Mouse (Mus musculus) heart, postnatal 10 days (tissue): ENCODE data around the gene Cept1. TPM values are rescaled to one million over a fixed set of nuclear protein-coding genes. Genes with fewer than 3 reads are reported as not detected.

Experiments
- DNase-seq, 2 experiments: peaks; one replicate each; pipeline ENCODE4 v3.0.0; 2021
- intact Hi-C: fragments of 180-260 bp; cut with DNase I; formaldehyde crosslinking; loops from one replicate; pipeline ENCODE4 v1.15.1; 2025
- total RNA-seq, 2 experiments: library from RNA; stranded (reverse); gene quantifications; 2 replicates each; pipeline ENCODE4 v1.2.3; 2021

Cept1 gene
- total RNA-seq, 2 experiments from 2014 or later, result 20.4 to 21.9 TPM

DNA sequence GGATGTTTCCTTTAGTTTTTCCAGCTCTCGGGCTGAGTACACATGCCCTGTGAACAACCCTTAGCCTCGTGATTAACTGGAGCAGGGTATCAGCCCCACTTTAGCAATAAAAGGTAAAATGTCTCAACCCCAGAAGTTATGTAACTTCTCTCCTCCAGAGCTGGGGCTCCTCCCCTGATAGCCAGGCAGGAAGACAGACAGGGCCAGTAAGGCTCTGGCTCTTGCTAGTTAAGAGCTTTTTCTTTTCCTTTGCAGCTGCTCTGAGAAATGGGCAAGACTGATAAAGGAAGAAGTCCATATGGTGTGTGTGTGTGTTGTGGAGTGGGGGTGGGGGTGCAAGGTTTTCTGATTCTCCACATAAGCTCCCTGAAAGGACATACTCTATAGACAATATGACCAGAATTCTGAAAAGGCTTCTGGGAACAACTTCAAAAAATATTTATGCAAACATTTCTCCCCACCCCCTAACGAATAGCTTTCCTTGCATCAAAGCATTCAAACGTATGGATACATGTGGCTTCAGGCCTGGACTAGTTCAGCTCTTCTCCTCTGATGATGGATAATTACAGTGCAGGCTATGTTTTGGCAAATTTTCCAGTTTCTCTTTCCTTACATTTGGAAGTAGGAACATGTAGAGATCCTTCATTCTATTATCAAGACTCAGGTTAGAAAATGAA is 51.4 kb downstream of the Cept1 start:
- no peak for DNase-seq
- intact Hi-C loops, result no loop called here

DNA sequence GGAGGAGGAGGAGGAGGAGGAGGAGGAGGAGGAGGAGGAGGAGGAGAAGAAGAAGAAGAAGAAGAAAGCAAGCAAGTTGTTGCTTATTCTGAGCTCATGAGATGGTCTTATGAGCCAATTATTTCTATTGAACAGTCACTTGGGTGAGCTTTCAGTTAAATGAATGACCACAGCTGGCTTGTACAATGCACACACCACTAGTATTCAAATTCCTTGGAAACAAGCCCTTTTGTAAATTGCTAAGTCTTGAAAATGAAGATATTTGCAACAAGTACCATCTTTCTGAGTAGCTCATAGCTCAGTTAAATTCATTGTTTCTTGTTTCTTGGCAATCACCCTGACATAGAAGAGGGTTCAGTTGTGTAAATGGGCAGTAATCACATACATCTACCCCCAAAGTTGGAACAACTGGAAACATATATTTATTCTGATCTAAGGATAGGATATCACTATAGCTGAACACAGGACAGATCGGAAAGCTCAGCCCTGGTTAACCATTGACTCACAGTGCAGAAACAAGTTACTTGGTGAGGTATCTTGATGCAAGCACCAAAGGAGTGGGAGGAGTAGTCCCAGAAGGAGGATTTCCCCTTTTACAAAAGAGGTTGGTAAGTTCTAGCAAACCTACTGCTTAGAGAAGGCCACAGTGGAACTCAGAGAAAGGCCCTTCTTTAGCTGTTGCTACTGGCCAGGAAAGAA is 52.1 kb downstream of the Cept1 start:
- DNase-seq, result no peak
- intact Hi-C loops, result no loop called here

DNA sequence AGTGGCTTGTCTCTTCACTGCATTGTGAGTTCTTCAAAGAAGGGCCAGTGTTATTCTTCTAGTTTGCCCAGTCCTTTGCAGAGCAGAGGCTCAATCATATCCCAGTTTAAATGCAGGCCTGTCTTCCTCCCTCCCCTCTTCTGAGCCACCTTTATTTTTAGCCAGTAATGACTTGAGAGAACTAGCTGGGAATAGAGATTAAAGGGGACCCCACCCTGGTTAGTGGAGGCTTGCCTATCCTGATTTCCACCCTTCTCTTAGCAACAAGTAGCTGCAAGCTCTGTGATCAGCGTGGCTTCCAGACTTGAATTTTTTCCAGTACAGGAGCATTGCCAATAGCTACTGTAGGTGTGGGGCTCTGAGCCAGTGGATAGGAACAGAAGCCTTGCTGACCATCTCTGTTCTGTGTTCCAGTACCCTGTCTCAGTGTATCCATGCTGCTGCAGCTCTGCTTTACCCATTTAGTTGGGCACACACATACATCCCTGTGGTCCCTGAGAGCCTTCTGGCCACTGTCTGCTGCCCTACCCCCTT is 53.1 kb downstream of the Cept1 start:
- peak; percentile 47 to 70 for DNase-seq
- intact Hi-C loops, result no loop called here

DNA sequence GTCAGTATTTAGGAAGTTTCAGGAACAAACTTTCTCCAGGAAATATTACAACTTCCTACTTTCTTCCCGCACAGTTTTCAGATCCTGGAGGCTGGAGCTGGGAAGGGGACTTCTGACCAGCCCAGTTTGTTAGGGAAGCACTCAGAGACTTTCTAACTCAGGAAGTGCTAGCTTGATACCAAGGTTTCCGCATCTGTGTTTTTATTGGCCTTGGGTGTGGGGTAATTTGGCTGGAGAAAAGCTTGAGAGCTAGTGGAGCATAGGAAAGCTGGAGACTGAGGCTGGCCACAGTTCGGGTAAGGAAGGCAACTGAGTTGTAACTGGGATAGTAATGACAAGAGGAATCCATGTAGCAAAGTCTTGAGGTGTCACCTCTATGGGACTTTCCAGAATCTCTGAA is 53.7 kb downstream of the Cept1 start:
- intact Hi-C loops, result no loop called here
- DNase-seq, result peak in 1 of 2 experiments; percentile 24

DNA sequence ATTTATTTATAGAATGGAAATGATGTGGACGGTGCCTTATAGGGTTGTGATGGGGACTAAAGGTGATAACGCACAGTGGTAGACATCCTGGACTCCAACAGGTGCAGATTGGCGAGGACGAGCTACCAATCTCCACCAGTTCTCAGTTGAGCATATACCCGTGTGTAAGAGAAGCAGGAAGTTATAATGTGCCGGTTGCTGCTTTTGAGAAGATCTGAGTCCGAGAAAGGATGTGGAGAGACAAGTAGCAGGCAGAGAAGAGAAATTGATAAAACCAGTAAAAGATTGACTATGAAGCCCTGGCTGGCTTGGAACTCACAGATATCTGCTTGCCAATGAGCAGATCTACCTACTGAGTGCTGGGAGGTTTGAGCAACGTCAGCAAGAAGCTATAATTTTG is 54.4 kb downstream of the Cept1 start:
- no peak for DNase-seq
- intact Hi-C loops, result no loop called here

DNA sequence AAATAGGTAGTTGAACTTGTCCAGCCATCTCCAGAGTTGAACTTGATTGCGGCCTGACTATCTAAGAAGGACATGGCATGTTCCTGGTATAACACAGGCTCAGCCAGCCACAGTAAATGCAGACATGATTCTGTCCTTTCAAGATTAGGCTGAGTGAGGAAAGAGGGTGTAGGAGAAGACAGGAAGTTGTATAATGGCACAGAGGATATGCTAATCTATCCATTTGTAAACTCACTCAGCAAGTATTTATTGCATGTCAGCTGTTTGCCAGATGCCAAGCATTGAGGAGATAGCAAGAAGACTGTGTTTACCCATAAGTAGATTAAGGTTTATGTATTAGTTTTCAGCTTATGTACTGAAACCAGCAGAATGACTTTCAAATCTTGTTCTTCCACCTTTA is 54.9 kb downstream of the Cept1 start:
- intact Hi-C loops, result no loop called here
- no peak for DNase-seq

DNA sequence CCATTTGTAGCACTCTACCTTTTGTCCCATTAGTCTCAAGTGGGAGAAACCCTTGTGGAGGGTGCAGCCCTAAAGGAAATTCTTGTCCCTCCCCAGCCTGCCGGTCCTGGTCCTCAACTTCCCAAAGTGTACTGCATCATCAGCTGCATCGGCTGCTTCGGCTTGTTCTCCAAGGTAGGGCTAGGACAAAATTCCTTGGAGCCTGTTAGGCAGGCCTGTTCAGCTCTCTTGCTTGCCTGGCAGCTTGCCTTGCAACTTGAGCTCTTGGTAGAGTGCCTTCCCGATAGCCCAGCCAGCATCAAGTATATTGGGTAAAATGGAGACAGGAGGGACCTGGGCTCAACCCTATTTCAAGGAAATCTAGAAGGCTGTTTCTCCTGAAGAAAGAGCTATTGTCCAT is 57.4 kb downstream of the Cept1 start:
- intact Hi-C loops, result no loop called here
- no peak for DNase-seq

DNA sequence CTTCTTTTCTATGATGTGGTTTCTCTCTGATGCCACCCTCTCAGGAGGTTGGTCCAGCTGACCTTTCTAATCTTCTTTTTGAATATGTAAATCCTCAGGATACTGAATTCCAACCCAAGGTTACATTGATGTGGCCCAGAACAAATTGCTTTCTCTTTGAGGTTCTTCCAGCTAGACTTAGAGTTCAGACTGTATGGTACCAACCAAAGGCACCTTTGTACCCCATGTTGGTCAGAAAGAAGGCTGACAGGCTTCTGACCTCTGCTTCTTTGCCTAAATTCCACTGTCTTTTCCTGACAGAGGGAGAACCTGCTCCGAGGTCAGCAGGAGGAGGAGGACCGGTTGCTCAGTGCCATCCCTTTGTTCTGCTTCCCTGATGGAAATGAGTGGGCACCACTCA is 60.1 kb downstream of the Cept1 start:
- intact Hi-C loops, result loop anchor here (10.0 kb wide), 1 partner anchor 237 kb away; no protein-coding TSS in a partner anchor
- no peak for DNase-seq

DNA sequence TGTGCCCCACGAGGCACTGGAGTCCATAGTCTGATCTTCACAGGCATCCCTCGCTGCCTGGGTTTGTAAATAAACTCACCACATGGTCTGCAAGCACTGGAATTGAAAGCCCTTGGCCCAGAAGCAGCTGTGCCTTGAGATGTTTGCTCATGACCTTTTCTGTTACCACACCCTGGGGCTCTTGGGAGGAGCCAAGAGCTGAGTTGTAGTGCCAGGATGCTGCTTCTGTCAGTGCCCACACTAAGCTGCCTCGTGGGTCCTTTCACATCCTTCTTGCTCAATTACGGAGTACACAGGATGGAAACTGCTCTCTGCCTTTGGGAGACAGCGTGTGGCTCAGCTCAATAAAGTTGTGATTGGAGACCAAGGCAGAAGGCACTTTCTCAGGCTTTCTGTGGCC is 61.8 kb downstream of the Cept1 start:
- DNase-seq, result no peak
- intact Hi-C loops, result loop anchor here (10.0 kb wide), 1 partner anchor 239 kb away; no protein-coding TSS in a partner anchor

DNA sequence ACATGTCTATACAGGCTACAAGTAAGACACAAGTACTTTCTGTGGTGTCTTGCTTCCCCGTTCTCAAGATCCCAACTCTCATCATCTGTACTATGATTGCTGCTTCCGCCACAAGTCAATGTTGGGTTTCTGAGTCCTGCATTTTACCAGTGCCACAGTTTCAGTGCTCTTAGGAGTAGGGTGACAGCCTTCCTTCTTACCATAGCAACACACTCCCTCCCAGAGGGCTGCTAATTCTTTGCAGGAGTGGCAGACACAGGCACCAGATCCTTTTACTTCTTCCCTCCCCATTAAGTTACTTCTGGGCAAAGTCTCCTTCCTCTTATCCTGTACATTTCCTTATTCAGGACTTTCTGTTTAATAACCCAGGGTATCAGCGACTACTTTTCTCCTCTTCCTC is 62.7 kb downstream of the Cept1 start:
- intact Hi-C loops, result loop anchor here (10.0 kb wide), 1 partner anchor 240 kb away; no protein-coding TSS in a partner anchor
- DNase-seq, result no peak

DNA sequence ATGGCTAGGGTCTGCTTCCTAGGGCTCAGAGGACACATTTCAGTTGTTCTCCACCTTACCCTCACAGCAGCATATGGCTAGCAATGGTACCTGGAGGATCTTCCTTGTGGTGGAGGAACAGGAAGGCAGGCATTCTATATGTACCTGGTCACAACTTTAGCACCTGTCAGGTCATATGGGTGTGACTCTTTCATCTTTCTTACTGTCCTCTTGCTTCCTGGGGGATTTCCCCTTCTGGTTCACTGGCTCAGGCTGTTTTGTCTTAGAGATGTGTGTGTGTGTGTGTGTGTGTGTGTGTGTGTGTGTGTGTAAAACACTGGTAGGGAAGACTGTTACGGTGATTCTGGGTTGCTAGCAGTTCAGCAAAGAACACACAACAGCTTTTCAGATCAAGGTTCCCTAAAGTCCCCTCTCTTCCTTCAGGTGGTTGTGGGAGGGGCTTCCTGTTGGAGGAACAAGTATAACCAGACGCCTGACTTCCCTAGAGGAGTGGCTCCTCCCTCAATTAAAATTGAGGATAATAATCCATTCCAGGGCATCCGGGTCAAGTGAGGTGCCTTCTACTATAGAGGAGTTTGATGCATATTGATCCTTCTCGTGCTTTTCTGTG is 63.7 kb downstream of the Cept1 start:
- intact Hi-C loops, result loop anchor here (10.0 kb wide), 1 partner anchor 241 kb away; no protein-coding TSS in a partner anchor
- DNase-seq, result no peak

DNA sequence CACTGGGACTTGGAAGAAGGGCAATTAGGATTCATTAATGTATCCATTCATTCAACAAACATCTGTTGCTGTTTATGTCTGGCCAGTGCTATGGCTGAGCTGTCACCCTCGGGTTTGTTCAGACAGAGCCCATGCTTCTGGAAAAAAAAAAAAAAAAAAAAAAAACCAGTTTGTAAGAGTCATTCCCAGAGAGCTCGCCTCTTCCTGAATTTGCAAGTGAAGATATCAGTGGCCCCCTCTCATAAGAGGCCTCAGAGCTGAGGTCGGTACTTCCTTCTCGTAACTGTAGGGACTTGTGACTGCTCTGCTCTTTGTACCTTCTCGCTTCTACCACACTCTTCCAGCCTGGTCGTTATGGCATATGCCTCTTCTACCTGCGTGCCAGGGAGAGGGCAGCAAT is 64.3 kb downstream of the Cept1 start:
- intact Hi-C loops, result loop anchor here (10.0 kb wide), 1 partner anchor 242 kb away; no protein-coding TSS in a partner anchor
- DNase-seq, result no peak

DNA sequence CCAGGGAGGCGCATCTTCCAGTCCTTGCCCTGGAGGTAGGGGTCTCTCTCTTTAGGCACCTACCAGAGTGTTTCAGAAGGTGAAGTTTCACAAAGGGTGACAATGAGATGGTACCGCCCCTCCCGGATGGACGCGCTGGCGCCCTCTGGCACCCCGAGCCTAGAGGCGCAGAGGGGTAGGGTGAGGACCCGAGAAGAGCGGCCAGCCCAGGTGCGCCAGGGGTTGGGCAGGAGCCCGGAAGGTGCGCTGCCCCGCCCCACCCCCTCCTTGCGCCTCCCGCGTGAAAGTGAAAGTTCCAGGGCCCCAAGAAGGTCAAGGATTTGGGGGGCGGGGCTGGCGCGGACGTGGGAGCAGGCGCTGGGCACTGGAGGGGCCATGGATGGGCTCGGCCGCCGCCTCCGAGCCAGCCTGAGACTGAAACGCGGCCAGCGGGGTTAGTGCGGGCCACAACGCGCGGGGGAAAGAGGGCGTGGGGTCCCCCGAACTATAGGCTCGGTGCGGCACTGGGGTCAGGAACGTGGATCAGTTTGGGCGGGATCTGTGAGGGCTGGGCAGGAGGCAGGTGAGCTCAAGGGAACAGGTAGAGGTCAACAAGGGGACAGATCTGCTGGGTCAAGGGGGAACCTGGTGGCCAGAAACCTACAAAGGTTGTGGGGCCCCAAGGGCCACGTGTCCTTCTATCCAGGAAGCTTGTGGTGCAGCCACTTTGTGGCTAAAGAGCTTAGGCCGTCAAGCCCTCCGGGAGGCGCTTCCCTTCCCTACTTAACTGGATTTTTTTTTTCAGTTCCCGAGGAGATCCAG is 65.1 kb downstream of the Cept1 start, which contains the start of gene Dennd2d:
Gene Dennd2d, plus strand, starts transcription at position 125 of the 801 bp plus-strand sequence.
- intact Hi-C loops, result loop anchor here (10.0 kb wide), 1 partner anchor 242 kb away; no protein-coding TSS in a partner anchor
- peak in 1 of 2 experiments; percentile 39 for DNase-seq

DNA sequence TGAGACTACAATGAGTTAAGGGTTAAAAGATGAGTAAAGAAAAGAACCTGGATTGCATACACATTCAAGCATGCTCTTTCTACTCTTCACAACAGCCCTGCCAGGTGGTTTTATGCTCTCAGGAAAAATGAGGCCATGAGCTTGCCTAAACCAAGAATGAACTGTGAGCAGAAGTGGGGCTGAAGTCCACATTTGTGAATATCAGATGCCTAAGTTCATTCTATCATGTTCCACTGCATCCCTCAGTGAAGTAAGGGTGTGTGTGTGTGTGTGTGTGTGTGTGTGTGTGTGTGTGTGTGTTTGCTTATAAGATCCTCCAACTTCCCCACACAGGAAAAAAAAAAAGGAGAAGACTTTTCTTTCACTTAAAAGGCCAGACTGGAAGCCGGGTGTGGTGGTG is 70.7 kb downstream of the Cept1 start:
- DNase-seq, result no peak
- intact Hi-C loops, result no loop called here

DNA sequence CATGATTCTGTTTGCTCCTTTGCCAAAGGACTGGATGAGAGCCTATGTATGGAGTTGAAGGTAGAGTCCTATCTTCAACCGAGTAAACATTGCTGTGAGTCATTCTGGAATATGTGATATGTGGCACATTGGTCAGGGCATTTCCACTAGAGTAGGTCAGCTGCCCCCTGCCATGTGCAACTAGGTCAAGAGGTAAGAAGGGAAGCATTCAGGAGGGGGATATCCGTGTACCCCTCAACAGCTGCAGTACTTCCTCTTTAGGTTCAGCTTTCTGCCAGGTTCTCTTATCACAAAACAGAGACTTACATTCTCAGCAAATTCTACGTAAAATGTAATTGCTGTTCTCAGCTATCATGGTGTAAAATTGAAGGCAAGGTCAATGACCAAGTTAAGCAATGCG is 73.4 kb downstream of the Cept1 start:
- intact Hi-C loops, result no loop called here
- DNase-seq, result no peak

DNA sequence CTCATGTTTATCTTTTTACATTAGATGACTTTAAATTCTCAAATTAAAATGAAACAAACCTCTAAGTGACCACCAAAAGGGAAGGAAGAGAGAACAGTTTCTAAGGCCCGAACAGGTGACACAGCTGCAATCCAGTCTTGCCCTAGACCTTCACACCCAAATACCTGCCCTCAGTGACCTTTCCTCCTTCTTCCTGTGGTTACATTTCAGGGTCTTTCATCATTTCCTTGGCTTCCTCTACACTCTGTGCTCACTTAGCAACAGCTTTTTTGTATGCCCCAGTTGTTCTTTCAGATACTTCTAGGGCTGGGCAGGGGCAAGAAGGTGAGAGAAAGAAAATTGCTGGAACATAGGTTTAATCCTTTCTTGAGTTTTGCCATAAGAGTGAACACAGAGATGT is 82.9 kb downstream of the Cept1 start:
- intact Hi-C loops, result no loop called here
- DNase-seq, result no peak

DNA sequence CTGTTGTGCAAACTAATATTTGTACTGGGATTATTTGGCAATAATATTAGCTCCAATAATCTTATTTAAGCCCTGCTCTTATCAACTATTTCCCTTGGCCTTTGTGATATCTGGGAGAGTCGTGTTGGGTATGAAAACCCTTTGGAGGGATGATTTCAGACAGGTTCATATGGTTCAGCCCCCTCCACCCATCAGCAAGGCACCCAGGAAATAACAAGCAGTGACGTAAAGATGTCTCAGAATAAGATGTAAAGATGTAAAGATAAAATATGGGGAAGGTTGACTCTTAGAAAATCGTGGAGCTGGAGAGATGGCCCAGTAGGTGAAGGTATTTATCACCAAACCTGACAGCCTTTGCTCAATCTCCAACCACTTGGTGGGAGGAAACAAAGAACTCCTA is 85.1 kb downstream of the Cept1 start:
- no peak for DNase-seq
- intact Hi-C loops, result no loop called here

DNA sequence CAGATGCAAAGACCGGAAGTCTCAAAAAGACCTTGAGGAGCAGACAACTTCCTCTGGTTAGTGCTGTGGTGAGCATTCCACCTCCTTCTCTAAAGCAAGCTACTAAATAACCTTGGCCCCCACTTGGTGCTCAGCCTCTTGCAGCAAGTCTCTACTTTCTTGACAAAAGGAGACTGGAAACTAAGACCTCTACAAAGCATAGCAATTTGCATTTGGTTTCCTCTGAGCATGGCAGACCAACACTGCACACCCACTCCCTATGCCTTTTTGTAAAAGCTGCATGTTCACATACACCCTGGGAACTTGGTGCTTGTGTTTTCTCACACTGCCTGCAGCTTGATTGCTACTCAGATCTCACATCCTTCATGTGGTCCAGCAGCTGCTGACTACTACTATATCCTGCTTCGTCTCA is 85.5 kb downstream of the Cept1 start:
- intact Hi-C loops, result no loop called here
- no peak for DNase-seq

DNA sequence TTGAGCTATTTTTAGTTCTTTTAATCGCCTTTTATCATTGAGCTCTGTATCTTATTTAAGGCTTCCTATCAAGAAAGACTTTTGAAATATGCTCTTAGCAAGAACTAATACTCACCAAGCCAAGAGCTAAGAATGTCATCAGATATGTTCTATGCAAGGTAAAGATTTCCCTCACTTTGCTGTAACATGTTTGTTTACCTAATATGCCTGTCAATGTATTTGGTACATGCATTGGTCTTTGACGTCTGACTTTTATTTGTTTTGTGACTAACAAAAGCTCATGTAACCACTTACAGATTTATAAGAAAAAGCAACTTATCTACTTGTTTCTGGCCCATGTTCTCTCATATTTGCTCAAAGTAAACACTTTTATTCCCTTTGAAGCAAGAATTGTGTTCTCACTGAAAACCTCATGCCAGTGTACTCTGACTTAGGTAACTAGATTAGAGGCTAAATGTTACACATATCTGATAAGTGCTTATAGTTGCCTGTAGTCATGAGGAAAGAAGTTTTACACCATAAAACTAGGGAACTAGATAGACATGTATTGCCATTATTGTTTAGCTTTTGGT is 90.2 kb downstream of the Cept1 start:
- DNase-seq, result no peak
- intact Hi-C loops, result no loop called here

DNA sequence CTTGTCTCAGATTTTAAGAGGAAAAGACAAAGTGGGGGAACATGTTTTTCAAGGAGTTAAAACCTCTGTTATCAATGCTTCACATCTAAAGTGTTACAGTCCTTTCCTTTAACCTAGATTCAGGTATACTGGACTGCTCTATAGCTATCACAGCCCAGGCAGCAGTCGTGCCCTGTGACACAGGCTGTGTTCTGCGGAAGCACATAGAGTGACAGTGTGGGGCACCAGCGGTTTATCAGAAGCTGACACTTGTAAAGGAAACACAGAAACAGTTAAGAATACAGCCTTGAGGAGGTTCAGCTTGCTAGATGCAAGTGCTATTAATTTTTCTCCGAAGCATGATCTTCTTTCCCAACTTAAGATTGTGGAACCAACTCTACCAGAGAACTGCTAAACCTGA is 95.0 kb downstream of the Cept1 start:
- intact Hi-C loops, result no loop called here
- no peak for DNase-seq
